Mouse (Mus musculus) E14TG2a.4 (cell line): ENCODE results near the gene Plek2.

Experiments used
- CTCF ChIP-seq: conservative IDR thresholded peaks from 2 replicates; pipeline ENCODE4 v1.5.1; 2014; ENCODE audit warnings: low read length
- NANOG ChIP-seq: IDR thresholded peaks from 2 replicates; pipeline ENCODE4 v1.6.1; 2014; ENCODE audit warnings: borderline replicate concordance, low read length, mixed read lengths
- POU5F1 ChIP-seq: IDR thresholded peaks from 2 replicates; pipeline ENCODE4 v1.6.1; 2014; ENCODE audit warnings: low read length, borderline replicate concordance

DNA sequence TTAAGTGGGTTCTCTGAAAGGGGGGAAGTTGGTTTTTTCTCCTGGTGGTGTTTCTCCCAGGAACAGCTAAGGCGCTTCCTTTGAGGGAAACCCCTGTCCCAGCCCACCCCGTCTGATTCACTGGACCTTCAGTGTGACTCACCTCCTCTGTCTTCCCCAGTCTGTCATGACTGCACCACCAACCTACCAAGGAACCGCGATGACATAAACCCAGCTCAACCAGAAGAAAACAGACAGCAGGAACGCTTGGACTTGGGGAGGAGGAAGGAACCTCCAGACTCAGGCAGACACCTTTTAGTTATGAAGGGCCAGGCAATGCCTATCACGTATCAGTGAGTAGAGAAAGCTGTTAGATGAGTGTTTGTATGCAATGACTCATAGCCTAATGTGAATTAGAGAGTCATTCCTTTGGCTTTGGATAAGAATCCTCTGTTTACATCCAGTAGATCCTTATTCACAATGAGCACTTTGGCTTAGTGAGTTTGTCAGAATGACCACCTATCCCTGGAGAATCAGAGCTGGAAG is 1.4 kb upstream of the Plek2 start:
- TF ChIP-seq CTCF, result no peak
- no peak for TF ChIP-seq POU5F1
- TF ChIP-seq NANOG, result no peak
